Mouse (Mus musculus) ovary, postnatal 10 days (tissue): Measurements from ENCODE around the gene Srsf5.

ENCODE experiments used
- DNase-seq: peaks from one replicate; pipeline ENCODE4 v3.0.0; 2022; ENCODE audit warnings: low spot score

The Srsf5 gene

GRCm38 (mm10) chr12:80997652-80998051 is 52.3 kb downstream of the Srsf5 start:
- DNase-seq: no peak

- DNase-seq: no peak
Observed at GRCm38 (mm10) chr12:80998528-80999221, 53.4 kb downstream of the Srsf5 start.
